Mouse (Mus musculus): Measurements from ENCODE around the gene Bicd2.

The Bicd2 gene

DNA sequence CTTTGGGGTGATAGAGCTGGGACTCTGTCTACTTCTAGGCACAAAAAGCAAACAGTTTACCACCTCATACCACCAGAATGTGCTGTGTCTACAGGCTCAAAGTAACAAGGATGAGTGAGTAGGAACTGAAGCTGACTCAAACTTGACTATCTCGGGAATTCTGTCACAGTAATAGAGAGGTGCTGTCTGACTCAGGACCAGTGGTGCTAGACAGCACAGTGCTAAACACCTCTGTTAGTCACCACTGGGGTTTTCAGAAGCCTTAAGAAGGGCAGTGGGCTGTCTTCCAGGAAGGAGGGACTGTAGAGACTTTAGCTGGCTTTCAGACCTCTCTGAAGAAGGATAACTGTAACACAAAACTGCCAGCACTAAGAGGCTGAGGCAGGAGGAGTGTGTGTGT lies 55.4 kb downstream of the Bicd2 start:
- DNase-seq (ENCODE audit: low read depth in 2 of 2, low spot score in 2 of 2): no peak

GRCm38 (mm10) chr13:49398191-49398590 lies 56.8 kb downstream of the Bicd2 start:
- DNase-seq (ENCODE audit: low read depth in 2 of 2, low spot score in 2 of 2): no peak

DNA sequence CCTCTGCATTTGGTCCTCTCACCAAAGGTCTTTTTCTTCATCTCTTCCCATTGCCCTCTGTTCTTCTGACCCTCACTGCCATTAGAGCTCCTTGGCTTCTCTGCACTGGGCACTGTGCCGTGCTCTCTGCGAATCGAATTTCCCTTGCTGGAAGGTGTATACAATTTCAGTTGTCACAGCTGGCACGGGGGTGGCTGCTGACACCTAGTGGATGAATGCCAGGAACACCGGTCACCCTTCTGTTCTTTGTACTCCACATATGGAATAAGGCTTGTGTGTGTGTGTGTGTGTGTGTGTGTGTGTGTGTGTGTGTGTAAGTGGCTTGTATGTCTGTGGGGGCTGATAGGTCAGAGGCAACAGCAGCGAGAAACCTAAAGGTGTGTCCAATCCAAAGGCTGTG lies 58.8 kb downstream of the Bicd2 start:
- no peak for DNase-seq (ENCODE audit: low read depth in 2 of 2, low spot score in 2 of 2)

- no peak for DNase-seq (ENCODE audit: low read depth in 2 of 2, low spot score in 2 of 2)
These were observed 61.2 kb downstream of the Bicd2 start for GRCm38 (mm10) chr13:49402628-49403027.

- DNase-seq (ENCODE audit: low read depth in 2 of 2, low spot score in 2 of 2): no peak
These were observed 66.4 kb downstream of the Bicd2 start for GRCm38 (mm10) chr13:49407795-49408194.

DNA sequence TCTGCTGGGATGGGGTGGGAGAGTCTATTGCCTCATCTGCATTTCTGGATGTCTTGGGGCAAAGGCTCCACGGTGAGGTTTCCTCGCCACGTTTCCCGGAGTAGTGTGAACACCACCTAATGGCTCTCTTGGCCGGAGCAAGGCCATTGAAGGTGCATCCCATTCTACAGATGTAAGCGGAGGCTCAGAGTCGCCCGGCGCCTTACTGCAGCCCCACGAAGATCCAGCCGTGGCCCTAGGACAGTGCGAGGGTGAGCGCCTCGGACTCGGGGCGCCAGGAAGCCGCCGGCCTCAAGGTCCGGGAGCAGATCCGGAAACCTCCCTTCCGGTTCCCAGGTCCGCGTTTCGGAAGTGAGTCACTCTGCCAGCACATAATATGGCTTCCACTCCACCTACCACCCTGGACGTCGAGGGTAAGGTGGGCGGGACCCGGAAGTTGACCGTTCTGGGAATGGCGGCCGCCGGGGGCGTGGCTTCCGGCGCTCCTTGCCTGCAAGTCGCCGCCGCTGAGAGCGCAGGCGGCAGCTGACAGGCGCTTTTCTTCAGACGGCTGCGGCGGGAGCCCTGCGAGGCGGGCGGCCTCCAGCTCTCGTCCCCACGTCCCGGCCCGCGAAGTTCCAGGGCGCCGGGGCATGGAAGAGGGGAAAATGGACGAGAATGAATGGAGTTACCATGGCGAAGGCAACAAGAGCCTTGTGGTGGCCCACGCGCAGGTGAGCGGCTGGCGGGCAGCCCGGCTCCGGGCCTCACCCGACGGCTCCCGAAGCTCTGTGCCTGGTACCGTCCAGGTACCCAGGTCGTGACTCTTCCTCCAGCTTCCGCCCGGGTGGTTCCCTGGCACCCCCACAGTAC lies 79.6 kb downstream of the Bicd2 start, which contains the start of gene Ippk:
Ippk (plus strand) TSS at position 496 of the 852 bp plus-strand sequence.
- peak; percentile 93 for DNase-seq (ENCODE audit: low read depth in 2 of 2, low spot score in 2 of 2)

DNA sequence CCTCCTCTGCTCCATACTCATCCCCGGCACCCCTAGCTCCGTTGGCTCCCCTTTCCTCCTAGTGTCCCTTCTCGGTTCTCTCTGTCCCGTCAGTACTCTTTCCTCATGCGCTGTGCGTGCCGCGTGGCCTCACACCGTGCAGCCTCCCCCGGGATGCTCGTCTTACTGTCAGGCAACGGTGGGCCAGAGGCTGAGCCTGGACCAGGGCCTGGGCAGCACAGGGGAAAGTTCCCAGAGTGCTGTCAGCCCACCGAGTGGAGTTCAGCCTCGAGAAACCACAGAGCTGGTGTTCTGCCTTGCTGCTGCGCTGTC lies 80.2 kb downstream of the Bicd2 start:
- peak in 1 of 2 experiments; percentile 12 for DNase-seq (ENCODE audit: low read depth in 2 of 2, low spot score in 2 of 2)

DNA sequence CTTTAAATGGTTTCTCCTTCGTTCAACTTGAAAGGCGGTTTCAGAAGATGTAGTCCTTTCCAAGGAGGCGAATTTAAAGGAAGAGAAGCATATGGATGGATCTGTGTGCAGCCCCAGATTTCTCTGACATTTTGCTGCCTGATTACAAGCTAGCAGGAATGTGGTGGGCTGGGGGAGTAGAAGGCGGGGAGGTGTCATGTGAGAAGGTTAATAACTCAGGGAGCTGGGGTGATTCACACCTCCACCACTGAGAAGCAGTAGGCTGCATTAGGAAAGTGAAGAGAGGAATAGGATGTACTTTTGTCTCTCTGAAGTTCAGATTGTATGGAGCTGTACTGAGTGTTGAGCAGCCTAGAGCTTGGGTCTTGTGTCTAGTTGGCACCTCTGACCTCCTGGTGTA lies 80.6 kb downstream of the Bicd2 start:
- no peak for DNase-seq (ENCODE audit: low read depth in 2 of 2, low spot score in 2 of 2)

DNA sequence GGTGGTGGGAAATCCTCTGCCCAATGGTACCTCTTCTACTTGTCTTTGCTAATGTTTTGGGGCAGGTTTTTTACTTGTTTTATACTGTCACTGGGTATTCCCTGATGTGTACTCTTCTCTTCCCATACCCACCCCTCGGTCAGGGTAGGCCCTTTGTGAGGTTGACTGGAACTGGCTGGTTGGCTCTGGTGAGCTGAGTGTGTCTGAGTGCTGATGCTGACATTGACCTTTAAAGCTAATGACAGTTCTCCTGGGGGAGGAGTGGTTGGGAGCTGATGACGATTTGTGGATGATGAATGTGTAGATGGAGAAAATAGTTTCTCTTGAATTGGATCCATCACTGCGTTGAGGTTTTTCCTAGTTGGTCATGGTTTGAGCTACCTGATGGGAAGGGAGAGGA lies 85.4 kb downstream of the Bicd2 start:
- no peak for DNase-seq (ENCODE audit: low read depth in 2 of 2, low spot score in 2 of 2)

DNA sequence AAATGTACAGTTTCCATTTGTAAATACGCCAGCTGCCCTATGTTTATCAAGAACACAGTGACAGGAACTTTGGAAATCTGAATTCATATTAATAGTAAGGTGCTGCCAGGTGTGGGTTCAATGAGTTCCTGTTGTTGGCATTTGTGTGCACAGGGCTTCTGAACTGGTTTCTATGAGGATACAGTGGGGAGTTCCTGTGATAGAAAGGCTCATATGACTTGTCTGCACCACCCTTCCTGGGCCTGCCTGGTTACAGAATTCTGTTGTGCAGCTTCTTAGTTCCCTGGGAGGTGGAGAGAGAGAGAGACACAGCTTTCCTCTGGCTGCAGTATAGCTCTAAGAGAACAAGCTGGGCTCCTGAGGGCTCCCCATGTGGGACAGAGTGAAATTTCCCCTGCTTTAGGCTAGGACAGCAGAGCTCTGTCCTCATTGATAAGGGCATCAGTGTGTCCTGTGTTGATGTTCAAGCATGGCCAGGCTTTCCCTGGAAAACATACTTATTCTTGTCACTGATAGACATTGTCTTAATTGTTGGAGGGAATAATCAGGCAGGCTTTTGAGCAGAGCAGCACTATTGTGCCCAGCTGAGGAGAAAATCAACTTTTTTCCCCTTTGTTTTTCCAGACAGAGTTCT lies 86.8 kb downstream of the Bicd2 start:
- DNase-seq (ENCODE audit: low read depth in 2 of 2, low spot score in 2 of 2): no peak

- DNase-seq (ENCODE audit: low read depth in 2 of 2, low spot score in 2 of 2): no peak
These were observed 89.1 kb downstream of the Bicd2 start for GRCm38 (mm10) chr13:49430529-49430928.

DNA sequence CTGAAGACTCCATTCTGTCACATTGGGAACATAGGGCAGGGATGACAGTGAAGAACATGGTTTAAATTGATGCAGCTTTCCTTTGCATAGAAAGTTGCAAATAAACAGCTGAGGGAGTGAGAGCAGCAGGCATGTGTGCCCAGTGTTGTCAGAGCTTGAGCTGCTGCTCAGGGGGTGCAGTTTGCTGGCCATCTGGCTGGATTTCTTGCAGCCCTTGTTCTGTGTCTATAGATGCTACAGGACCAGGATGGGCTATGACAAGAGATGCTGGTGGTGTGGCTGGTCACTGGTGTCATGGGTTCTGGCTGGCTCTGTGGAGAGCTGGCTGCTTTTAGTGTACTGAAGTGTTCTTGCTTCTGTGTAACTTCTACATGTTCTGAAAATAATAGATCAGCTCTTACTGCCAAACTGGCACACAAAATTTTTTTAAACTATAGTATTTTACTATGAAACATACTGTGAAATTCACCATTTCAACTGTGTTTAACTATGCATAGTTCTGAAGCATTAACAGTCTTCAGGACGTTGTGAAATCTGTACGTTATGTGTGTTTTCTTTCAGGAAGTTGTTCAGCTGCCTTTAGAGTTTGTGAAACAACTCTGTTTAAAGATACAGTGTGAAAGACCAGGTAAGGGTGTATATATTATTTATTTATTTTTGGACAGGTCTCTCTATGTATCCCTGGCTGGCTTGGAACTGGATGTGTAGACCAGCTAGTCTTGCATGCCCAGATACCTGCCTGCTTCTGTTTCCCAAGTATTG lies 92.1 kb downstream of the Bicd2 start:
- DNase-seq (ENCODE audit: low read depth in 2 of 2, low spot score in 2 of 2): no peak

- no peak for DNase-seq (ENCODE audit: low read depth in 2 of 2, low spot score in 2 of 2)
These were observed 94.4 kb downstream of the Bicd2 start for GRCm38 (mm10) chr13:49435745-49436144.

DNA sequence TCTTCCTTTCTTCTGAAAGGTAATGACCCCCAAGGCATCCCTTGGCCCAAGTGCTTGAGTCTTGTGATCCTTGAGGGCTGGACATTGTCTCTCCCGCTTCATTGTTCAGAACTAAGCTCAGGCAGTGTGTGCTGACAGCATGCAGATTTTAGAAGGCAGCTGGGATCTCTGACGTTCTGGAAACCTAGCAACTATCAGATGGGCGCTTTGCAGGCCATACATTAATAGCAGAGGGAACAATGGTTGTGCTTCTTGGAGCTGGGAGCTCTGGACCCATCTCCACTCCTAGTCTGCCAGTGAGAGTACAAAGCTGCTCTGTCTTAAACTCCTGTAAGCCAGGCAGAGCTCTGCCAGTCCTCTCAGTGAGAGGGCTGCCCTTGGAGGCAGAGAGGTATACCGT lies 94.8 kb downstream of the Bicd2 start:
- DNase-seq (ENCODE audit: low read depth in 2 of 2, low spot score in 2 of 2): no peak
